Mouse (Mus musculus) stomach, embryonic 14.5 days (tissue): Measurements from ENCODE around the gene Tnip1. TPM values are rescaled to one million over a fixed set of nuclear protein-coding genes. Genes with fewer than 3 reads are reported as not detected.
"Not testable (repeated sequence)": the region's sequence is repeated elsewhere in the genome, so short reads cannot be mapped to it uniquely, and the experiment has no call there.

ENCODE experiments used
- ATAC-seq: fragments of 200-750 bp; cut with Nextera tagmentation; 2 replicates; pipeline ENCODE4 v1.8.0; 2017; ENCODE audit warnings: low read depth, moderate TSS enrichment; ENCODE audit not compliant: insufficient number of reproducible peaks, insufficient read depth, low FRiP score
- H3K27ac ChIP-seq: fragments of 300-500 bp; sonication (generic); 2 replicates; pipeline ENCODE4 v1.5.1; 2014; ENCODE audit warnings: mild to moderate bottlenecking, low read length, moderate library complexity, mixed read lengths
- H3K27me3 ChIP-seq: fragments of 300-500 bp; sonication (generic); 2 replicates; pipeline ENCODE4 v1.6.1; 2014; ENCODE audit warnings: low read length, control low read depth, mixed read lengths; ENCODE audit not compliant: control insufficient read depth, insufficient read depth
- H3K36me3 ChIP-seq: fragments of 300-500 bp; sonication (generic); 2 replicates; pipeline ENCODE4 v1.6.1; 2014; ENCODE audit warnings: mild to moderate bottlenecking, control low read depth, low read length, moderate library complexity, mixed read lengths; ENCODE audit not compliant: control insufficient read depth, insufficient read depth
- H3K4me1 ChIP-seq: fragments of 300-500 bp; sonication (generic); 2 replicates; pipeline ENCODE4 v1.6.1; 2014; ENCODE audit warnings: low read length, control low read depth, mixed read lengths; ENCODE audit not compliant: control insufficient read depth, insufficient read depth
- H3K4me2 ChIP-seq: fragments of 300-500 bp; sonication (generic); replicated peaks from 2 replicates; pipeline ENCODE4 v1.6.1; 2014; ENCODE audit warnings: low read depth, low read length, control low read depth
- H3K4me3 ChIP-seq: fragments of 300-500 bp; sonication (generic); 2 replicates; pipeline ENCODE4 v1.5.1; 2014; ENCODE audit warnings: low read depth, low read length, control low read depth
- H3K9ac ChIP-seq: fragments of 300-500 bp; sonication (generic); replicated peaks from 2 replicates; pipeline ENCODE4 v1.6.1; 2014; ENCODE audit warnings: low read depth, mild to moderate bottlenecking, control low read depth, low read length, moderate library complexity, mixed read lengths
- H3K9me3 ChIP-seq: fragments of 300-500 bp; sonication (generic); 2 replicates; pipeline ENCODE4 v1.6.1; 2016; ENCODE audit warnings: low read depth, low read length, control low read depth; ENCODE audit not compliant: control insufficient read depth
- WGBS: fragments of 180-500 bp; shearing (Covaris S2); extraction: QIAGEN DNeasy Blood & Tissue Kit; methylation state at CpG from one replicate; pipeline ENCODE4 v1.1.7; 2014; 5-methylcytosine and 5-hydroxymethylcytosine counted together
- polyA plus RNA-seq: library from polyadenylated mRNA; unstranded; fragments of >200 nt; fragmentation: Nextera tagmentation; extraction: Ambion mirVana; gene quantifications from 2 replicates; pipeline ENCODE4 v1.2.1, GENCODE M21; 2014

The Tnip1 gene
- polyA plus RNA-seq, 1 experiment from 2014 or later, result 21.0 TPM

GRCm38 (mm10) chr11:54961921-54962320, 796 bp downstream of the Tnip1 start:
- Histone ChIP-seq H3K4me3 (no peak overlapping the region), H3K27ac (peak overlapping the region; percentile 23; the same call in 1 of the 2 replicates), H3K4me2 (no peak overlapping the region; the same call in 1 of the 2 replicates), H3K4me1 (peaks cover 12% of the 10 kb centered on the region; the same call in 1 of the 2 replicates), H3K36me3 (no peaks in the 10 kb centered on the region), H3K27me3 (no peaks in the 10 kb centered on the region), H3K9ac (no peak overlapping the region), H3K9me3 (no peaks in the 10 kb centered on the region)
- ATAC-seq, result no peak
- WGBS, result 40% methylated on average over 3 of the region's 3 CpGs

- ATAC-seq, result no peak
- no peak overlapping the region for H3K4me2 ChIP-seq
- no peaks in the 10 kb centered on the region for H3K27me3 ChIP-seq
- H3K27ac ChIP-seq, result no peak overlapping the region
- H3K9ac ChIP-seq, result no peak overlapping the region
- no peak overlapping the region for H3K4me3 ChIP-seq
- WGBS, result 65% methylated on average over 6 of the region's 6 CpGs
- H3K4me1 ChIP-seq, result peaks cover 12% of the 10 kb centered on the region; the same call in 1 of the 2 replicates
- H3K36me3 ChIP-seq, result no peaks in the 10 kb centered on the region
- H3K9me3 ChIP-seq, result no peaks in the 10 kb centered on the region
Observed at GRCm38 (mm10) chr11:54961164-54961850, 1.4 kb downstream of the Tnip1 start.

GRCm38 (mm10) chr11:54960251-54960650, 2.5 kb downstream of the Tnip1 start:
- Histone ChIP-seq H3K9me3 (no peaks in the 10 kb centered on the region), H3K9ac (no peak overlapping the region), H3K27ac (no peak overlapping the region), H3K4me2 (no peak overlapping the region), H3K4me1 (peaks cover 12% of the 10 kb centered on the region; the same call in 1 of the 2 replicates), H3K27me3 (no peaks in the 10 kb centered on the region), H3K36me3 (no peaks in the 10 kb centered on the region), H3K4me3 (no peak overlapping the region)
- no peak for ATAC-seq
- WGBS, result 81% methylated on average over 6 of the region's 6 CpGs

- no peaks in the 10 kb centered on the region for H3K36me3 ChIP-seq
- no peak for ATAC-seq
- peak overlapping the region; percentile 3; the same call in 1 of the 2 replicates for H3K27ac ChIP-seq
- no peaks in the 10 kb centered on the region for H3K9me3 ChIP-seq
- no peak overlapping the region for H3K4me2 ChIP-seq
- WGBS, result 48% methylated on average over 3 of the region's 3 CpGs
- no peak overlapping the region for H3K4me3 ChIP-seq
- H3K4me1 ChIP-seq, result peaks cover 26% of the 10 kb centered on the region; the same call in 1 of the 2 replicates
- no peak overlapping the region for H3K9ac ChIP-seq
- H3K27me3 ChIP-seq, result no peaks in the 10 kb centered on the region
Observed at GRCm38 (mm10) chr11:54958571-54959073, 4.1 kb downstream of the Tnip1 start.

GRCm38 (mm10) chr11:54957708-54958107, 5.0 kb downstream of the Tnip1 start:
- H3K4me3 ChIP-seq, H3K9me3 ChIP-seq, H3K27ac ChIP-seq, H3K9ac ChIP-seq, H3K4me2 ChIP-seq, ATAC-seq, H3K27me3 ChIP-seq, H3K36me3 ChIP-seq: not testable (repeated sequence)
- H3K4me1 ChIP-seq, result peaks cover 21% of the 10 kb centered on the region; the same call in 1 of the 2 replicates
- WGBS, result 83% methylated on average over 3 of the region's 3 CpGs

GRCm38 (mm10) chr11:54956912-54957311, 5.8 kb downstream of the Tnip1 start:
- Histone ChIP-seq H3K9me3 (no peaks in the 10 kb centered on the region), H3K27ac (no peak overlapping the region), H3K9ac (no peak overlapping the region), H3K27me3 (no peaks in the 10 kb centered on the region), H3K4me3 (no peak overlapping the region), H3K4me2 (no peak overlapping the region), H3K36me3 (no peaks in the 10 kb centered on the region; the same call in 1 of the 2 replicates), H3K4me1 (peaks cover 15% of the 10 kb centered on the region; the same call in 1 of the 2 replicates)
- whole genome bisulfite sequencing, result 61% methylated on average over 7 of the region's 7 CpGs
- no peak for ATAC-seq

GRCm38 (mm10) chr11:54955735-54956480, 6.8 kb downstream of the Tnip1 start:
- Histone ChIP-seq H3K27me3 (no peaks in the 10 kb centered on the region), H3K4me3 (peak overlapping the region; percentile 49), H3K36me3 (no peaks in the 10 kb centered on the region; the same call in 1 of the 2 replicates), H3K9ac (peak overlapping the region; percentile 49), H3K4me1 (peaks cover 13% of the 10 kb centered on the region; the same call in 1 of the 2 replicates), H3K9me3 (no peaks in the 10 kb centered on the region), H3K4me2 (peak overlapping the region; percentile 55), H3K27ac (peak overlapping the region; percentile 70)
- WGBS, result under 1% methylated on average over 59 of the region's 59 CpGs
- peak; percentile 96 for ATAC-seq

GRCm38 (mm10) chr11:54955400-54955734, 7.3 kb downstream of the Tnip1 start:
- not testable (repeated sequence) for ATAC-seq, H3K9me3 ChIP-seq, H3K36me3 ChIP-seq, H3K27me3 ChIP-seq
- Histone ChIP-seq H3K27ac (peak overlapping the region; percentile 70; the same call in 1 of the 2 replicates), H3K9ac (peak overlapping the region; percentile 49), H3K4me2 (peak overlapping the region; percentile 54), H3K4me1 (peaks cover 13% of the 10 kb centered on the region; the same call in 1 of the 2 replicates), H3K4me3 (peak overlapping the region; percentile 49)
- WGBS, result 32% methylated on average over 10 of the region's 10 CpGs
